Mouse (Mus musculus): ENCODE measurements around the gene Sipa1l2. TPM values are rescaled to one million over a fixed set of nuclear protein-coding genes. Genes with fewer than 3 reads are reported as not detected.
A peak's percentile ranks its signal among the peaks of the same experiment; 100 is the strongest.

The Sipa1l2 gene
- 1 to 10 TPM; 2.8 to 3.0 TPM for polyA plus RNA-seq (2017; shearing (Covaris generic))

DNA sequence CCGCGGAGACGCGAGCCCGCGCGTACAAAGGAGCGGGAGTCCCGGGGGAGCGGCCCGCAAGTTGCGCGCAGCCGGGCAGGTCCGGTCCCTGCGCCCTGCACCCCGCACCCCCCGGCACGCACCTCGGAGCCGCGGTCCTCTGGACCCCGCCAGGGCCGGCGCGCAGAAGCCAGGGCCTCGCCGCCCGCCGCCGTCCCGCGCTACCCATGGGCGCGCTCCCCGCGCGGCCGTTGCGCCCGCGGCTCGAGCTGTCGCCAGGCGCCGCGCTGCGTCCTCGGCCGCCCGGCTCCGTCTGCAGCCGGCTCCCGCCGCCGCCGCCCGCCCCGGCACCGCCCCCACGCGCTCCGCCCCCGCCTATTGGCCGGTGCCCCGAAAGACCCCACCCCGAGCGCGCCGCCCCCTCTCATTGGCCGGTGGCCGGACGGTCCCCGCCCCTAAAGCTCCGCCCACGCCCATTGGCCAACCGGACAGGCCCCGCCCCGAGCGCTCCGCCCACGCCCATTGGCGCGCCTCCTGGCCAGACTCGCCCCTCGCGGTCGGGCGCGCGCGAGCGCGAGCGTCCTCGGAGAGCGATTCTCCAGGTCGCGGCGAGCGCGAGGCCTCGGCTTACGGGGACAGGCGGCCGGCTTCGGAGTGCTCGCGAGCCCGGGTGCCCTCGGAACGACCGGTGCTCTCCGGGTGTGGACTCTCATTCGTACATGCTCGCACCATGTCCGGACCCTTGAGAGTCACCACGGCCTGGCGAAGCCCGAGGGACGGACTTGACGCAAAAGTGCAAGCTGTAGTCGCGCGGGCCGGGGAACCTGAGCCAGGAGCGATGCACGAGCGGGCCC lies at the start of gene Sipa1l2:
Gene Sipa1l2, minus strand, starts transcription at position 276 of the 833 bp plus-strand sequence.
- peak; percentile 72 for ATAC-seq

DNA sequence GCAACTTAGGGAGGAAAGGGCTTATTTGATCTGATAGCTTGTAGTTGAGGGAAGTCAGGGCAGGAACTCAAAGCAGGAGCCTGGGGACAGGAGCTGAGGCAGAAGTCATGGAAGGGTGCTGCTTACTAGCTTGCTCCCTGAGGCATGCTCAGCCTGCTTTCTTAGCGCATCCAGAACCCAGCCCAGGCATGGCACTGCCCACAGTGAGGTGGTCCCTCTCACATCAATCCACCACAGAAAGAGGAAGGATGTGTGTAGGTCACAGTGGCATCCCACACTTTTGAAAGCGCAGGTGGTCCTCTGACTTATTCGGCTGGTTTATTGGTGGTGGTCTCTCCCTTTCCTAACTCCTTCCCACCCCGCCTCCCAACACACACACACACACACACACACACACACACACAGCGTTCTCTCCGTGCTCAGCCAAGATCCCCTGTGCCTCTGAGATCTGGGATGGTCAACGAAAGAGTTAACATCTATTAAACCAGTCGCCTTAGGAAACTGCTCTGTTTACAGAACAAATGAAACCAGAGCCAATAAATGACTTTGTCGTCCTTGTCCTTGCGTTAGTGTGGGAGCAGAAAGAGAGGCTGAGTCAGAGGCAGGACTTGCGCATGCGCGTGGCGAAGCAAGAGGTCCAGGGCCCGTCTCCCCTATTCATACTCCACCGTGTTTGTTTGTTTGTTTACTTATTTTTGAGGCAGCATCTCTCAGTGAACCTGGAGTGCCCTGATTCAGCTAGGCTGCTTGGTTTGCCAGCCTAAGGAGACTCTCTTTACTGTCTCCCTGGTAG lies 49.1 kb upstream of the Sipa1l2 start:
- ATAC-seq: no peak

DNA sequence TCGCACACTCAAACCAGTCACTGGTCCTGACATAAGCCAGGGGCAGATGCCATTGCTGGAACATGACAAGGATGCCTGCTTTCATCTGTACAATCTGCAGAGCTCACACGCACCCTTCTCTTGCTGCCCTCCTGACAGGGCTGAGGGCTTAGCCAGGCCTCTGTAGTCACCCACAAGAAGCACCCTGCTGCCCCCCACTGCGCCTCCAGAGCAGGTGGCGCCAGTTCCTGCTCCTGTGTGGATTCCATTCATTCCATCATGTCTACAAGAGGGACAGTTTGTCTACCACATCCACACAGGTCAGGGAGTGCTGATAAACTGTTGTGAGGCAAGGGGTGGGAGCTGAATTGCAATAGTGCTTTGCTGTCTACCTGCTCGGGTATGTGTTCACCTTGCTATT lies 47.3 kb upstream of the Sipa1l2 start:
- no peak for ATAC-seq

DNA sequence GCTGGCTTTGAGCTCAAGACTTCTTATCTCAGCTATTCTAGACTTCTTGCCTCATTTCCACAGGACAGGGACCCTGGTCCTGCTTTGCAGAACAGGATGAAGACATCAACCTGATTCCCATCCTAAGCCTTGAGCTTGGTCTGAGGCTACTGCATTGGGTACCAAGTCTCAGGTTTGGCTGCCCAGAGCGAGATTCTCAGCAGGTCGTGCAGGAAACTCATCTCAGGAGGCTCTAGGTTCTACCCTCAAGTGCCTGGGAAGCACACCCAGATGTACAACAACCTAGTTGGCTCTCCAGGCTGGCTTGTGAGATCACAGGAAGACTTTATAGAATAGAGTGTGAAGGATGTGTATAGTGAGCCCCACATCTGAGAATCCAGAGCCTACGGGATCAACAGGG lies 46.4 kb upstream of the Sipa1l2 start:
- ATAC-seq: no peak

DNA sequence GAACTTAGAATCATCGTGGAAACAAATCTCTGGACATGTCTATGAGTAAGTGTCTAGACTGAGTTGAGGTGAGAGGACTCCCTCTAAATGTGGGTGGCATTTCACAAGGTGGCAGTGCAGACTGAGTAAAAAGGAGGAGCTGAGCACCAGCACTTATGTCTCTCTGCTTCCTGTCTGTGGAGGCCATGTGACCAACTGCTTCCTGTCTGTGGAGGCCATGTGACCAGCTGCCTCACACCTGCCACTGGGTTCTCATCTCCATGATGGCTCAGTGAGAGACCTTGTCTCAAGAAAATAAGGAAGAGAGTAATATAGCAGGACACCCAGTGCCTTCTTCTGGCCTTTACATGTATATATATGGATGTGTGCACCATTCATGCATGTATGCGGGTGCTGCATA lies 43.9 kb upstream of the Sipa1l2 start:
- ATAC-seq: no peak

DNA sequence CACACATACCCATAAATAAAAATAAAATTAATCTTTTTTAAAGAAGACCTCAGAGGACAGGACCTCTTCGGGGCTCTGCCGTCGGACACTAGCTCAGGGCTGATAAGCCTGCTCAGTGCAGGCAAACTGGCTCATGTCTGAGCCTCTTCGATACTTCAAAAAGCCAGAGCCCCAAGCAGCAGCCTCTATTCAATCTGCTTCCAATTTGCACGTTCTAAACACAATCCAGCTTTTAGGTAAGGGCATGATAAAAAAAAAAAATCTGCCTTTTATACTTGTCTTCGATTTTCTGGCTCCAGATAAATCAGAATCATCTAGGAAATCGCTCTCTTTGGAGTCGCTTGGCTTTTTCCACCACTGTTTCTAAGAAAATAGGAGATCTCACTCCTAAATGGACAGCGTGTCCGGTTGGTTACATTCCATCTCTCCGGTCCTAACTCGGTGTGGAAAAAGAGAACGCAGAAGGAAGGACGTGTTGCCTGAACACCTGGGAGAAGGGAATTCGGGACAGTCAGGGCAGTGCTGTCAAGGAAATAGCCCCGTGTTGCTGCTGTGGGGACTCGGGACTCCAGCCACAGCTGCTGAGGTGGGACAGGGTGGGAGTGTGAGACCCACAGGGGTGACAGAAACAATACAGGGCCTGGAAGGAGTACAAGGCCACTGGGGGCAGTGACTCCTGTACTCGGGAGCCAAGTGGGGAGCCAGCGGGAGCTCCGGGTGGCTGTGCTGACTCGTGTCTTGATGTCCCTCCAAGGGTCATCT lies 42.4 kb upstream of the Sipa1l2 start:
- ATAC-seq: no peak

DNA sequence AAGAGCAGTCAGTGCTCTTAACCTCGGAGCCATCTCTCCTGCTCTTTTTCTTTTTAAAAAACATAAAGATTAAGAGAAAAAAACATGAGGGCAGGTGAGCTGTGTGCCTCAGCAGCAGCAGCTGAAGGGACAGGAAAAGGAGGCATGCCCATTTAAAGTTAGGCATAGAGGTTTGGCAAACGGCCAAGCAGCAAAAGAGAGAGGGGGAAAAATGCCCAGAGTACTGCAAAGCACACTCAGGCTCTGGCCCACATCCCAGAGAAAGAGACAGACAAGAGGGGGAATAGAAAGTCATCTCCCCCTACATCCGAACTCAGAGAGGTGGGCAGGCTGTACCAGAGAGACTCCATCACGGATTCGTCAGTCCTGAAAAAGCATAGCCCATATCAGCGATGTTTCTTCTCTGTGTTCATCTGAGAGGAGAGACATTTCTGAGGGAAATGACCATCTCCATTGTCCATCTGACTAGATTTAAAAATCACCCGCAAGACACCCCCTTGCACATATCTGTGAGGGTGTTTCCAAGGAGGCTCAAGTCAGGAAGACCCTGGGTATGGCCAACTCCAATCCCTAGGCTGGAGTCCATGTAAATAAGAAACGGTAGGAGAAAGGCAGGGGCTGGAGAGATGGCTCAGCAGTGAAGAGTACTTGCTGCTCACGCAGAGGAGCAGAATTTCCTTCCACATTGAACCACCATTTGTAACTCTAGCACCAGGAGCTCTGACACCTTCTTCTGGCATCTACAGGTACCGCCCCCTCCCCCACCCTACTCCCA lies 41.6 kb upstream of the Sipa1l2 start:
- no peak for ATAC-seq

DNA sequence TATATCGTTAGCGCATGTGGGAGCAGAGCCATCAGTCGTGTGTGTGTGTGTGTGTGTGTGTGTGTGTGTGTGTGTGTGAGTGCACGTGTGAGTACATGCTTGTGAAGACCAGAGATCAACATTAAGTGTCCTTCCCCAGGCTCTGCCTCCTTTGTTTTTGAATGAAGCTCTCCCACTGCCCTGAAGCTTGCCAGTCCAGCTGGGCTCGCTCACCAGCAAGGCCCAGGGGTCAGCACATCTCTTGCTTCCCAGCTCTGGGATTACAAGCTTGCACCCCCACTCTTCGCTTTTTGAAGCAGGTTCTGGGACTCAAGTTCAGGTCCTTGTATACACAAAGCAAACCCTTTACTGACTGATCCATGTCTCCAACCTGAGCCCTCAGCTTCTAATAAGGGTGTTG lies 40.1 kb upstream of the Sipa1l2 start:
- ATAC-seq: no peak

DNA sequence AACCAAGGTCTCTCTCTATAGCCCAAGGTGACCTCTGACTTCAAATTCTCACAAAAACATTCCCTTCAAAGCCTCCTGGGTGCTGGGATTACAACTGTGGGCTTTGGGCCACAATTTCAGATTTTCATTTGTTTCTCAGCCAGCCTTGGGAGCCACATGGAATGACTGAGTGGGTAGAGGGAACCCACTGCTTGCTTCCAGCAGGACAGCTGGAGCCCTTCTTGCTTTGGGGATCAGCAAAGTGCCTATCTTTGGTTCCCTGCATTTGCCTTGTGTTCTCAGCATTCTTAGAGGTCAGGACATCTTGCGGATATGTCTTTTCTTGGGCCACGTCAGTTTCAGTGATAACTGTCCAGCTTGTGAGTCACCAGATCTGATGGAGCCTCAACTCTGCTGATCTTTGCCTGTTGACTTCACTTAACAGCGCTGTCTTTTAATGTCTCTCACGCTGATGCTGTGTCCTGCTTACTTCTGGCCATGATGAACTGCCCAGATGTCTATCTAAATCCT lies 38.2 kb upstream of the Sipa1l2 start:
- no peak for ATAC-seq

DNA sequence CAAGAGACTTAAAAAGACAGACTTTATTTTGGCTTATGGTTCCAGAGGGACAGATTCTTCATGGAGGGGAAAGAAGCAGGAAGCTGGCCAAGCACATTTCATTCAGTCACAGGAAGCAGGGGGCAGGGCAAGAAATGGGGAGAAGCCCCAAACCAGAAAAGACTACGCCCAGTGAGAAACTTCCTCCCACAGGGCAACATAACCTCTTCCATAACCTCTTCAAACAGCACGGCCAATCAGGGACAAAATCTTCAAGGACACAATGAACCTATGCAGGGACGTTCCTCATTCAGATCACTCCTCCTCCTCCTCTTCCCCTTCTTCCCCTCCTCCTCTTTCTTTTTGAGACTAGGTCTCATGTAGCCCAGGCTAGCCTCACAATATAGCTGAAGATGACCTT lies 37.3 kb upstream of the Sipa1l2 start:
- no peak for ATAC-seq

DNA sequence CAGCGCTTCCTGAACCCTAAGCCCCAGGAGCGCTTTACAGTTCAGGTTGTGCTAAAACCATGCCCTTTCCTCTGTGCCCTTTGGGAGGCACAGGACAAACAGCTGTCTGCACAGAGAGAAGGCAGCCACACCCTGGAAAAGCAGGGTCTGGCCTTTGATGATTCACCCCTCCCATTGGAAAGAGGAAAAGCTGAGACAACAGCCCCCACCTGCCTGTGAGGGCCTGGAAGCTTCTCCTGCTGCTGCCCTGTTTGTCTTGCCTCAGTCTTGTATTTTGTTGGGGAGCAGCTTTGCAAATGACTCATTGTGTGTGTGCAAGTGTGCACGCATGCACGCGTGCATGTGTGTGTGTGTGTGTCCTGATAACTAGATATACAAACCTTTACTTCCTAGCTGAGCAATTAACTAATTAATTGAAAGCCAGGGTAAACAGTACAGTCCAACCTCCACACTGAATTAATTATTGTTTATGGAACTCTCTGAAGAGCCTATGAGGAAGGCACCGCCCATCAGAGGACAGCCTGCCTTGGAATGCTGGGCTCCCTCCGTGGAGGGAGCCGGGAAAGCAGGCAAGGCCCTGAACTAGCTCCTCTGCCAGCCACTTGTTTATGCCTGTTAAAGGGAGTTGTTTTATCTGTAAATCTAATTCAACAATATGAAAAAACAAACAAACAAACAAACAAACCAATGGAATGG lies 35.4 kb upstream of the Sipa1l2 start:
- ATAC-seq: no peak

DNA sequence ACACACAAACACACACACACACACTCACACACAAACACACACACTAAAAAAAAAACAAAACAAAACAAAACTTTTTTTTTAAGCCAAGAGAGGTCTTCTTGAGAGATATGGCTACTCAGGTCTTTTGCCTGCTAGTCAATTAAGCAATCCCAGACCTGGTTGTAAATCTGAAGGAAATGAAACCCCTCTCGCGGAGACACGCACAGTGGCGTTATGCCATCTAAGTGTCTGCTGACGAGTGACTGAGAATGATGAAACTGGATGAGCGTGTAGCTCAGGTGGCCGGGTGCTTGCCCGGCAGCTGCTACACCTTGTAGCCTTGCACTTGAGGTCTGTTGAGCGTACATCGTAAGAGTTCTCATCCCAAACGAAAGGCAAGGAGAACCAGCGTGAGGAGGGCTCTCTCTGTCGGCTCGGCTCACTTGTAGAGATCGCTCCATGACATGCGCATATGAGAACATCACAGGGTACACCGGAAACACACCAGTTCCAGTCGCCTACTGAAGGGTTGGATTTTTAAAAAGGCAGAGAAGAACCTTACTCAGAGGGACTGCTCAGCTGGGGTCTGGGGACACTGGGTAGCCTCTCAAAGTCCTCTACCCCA lies 34.7 kb upstream of the Sipa1l2 start:
- no peak for ATAC-seq

DNA sequence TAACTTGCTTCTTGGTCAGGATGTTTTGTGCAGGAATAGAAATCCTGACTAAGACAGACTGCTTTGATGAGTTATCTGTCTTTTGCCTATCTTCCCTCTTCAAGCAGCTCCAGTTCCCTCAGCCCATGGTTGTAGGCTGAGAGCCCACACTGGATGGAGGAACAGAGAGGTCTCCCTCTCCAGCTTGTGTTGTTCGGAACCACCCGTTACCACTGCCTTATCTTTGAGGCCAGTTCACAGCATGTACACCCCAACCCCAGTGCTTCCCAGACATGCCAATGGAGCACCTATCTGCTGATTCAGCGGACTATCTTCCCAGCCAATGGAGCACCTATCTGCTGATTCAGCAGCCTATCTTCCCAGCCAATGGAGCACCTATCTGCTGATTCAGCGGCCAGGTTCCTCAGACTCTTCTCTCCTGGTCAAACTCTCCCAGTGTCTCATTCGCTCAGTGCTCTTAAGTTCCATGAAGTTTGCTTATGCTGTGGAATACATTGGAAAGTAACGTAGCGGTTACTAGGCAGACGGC lies 33.8 kb upstream of the Sipa1l2 start:
- ATAC-seq: no peak

DNA sequence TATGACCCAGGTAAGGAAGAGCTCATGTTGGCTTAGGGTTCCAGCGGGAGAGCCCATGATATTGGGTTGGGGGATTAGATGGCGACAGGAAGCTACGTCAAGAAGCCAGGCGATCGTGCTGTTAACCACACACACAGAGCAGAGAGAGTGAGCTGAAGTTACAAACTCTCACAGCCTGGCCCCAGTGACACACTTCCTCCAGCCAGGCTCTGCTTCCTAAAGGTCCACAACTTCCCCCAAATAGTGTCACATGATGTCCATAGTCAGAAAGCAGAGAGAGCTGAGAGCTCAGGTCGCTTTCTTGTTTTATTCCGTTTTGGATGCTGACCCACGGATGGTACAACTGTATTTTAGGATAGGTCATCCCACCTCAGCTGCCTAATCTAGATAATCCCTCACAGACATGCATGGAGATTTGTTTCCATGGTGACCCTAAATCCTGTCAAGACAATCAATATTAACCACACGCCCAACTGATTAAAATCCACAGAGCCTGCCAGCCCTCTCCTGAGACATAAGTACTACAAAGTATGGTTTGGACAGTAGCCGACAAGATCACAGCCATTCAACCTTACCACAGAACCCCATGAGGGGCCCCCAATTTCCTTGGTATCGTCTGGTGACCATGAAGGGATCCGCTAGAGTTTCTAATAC lies 30.6 kb upstream of the Sipa1l2 start:
- no peak for ATAC-seq

DNA sequence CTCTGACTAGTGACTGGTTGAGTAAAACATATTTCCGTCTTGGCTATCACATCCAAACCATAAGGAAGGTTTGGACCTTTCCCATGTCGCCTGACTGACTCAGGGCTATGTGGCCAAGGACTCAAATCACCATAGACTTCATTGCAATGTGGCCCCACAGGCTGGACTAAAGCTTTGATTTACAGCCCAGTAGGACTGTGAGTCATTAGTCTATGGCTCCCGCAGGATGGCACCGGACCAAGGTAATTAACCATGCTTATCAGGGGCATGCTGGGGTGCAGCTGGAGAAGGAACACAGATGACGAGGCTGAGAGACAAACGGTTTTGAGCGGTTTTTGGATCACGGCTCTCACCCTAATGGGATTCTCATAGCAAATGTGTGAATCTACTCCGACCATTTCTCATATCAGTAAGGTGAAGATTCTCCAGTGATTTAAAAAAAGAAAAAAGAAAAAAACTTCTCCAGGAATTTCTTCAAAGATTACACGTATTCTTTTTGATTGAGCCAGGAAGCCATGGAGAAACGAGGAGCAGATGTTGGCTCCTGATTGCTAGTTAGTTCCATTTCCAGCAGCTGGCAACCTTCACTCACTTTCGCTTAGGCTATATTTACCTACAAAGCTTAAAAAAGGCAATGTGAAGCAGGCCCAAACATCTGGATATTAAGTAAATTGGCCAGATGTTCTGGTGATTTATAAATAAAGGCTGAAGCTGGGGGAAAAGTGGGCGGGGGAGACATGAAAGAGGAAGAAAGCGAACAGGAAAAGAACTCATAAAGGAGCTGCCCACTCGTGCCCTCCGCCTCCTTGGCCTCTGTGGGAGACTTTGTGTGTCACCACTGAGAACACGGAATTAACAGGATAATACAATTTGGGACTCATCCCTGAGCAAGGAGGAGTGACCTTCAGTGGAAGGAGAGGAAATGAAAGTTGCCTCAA lies 26.2 kb upstream of the Sipa1l2 start:
- ATAC-seq: no peak

DNA sequence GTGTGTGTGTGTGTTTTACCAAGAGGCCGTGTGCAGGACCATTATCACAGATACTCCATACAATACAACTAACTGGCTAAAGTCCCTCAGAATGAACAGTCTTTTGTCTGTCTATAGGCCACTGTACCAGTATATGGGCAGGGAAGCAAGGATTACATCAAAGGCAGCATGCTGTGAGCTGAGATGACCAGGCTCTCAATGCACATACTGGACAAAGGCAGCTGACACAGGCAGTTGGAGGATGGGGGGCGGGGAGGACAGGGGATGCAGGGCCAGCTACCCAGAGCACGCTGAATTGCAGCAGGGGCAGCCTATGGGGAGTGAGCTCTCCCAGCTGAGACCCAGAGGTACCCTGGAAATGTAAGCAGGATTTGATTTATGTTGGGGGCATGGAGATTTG lies 20.8 kb upstream of the Sipa1l2 start:
- no peak for ATAC-seq

DNA sequence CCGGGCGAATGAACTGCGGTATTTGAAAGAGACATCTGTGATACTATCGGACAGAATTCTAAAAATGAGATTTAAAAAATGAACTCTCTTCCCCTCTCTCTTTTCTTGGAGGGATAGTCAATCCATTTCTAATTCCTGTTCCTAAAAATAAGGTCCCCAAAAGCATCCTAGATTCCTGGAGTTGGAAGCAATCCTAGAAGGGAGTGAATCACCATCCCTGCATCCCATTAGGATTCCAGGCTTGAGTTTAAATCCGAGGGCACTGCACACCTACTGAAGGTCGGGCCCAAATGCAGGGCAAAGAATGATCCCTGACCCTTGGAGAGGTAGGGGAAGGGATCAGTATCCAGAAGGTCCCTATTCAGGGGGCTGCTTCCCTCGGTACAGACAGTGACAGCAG lies 17.0 kb upstream of the Sipa1l2 start:
- ATAC-seq: no peak

DNA sequence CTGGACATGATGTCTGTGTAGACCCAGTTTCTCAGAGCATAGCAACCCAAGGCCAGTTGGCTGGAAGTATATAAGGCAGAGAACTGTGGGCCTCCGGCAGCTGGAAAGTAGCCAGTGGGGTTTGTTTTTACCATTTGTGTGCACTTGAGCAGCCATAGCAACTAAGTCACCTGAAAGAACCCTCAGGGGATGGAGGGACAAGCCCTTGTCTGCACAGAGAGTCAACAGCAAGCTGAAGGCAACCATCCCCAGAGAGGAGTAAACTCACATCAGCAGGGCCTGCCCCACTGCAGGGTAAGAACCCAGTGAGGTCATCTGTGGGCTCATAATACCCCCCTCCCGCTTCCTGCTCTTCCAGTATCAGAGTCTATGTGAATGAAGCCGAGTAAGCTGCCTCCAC lies 14.7 kb upstream of the Sipa1l2 start:
- no peak for ATAC-seq

DNA sequence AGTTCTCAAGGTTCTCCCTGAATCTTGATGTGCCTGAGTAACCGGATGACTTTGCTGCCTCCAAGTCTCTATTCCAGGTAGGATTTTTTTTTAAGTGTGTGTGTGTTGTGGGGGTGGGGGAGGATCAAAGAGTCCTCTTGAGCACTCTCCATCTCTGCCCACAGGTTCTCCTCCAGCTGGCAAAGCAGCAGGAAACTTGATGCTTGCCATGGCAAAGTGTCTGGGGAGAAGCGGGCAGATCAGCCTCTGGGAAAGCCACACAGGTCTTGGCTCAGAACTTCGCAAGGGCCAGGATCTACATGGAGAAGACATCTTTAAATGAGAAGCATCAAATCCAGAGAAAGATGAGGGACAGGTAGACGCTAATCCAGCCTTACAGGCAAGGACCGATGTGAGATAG lies 10.8 kb upstream of the Sipa1l2 start:
- ATAC-seq: no peak
